Mouse (Mus musculus): ENCODE data around the gene Ago1. TPM values are rescaled to one million over a fixed set of nuclear protein-coding genes. Genes with fewer than 3 reads are reported as not detected.
A peak's percentile ranks its signal among the peaks of the same experiment; 100 is the strongest.

Gene Ago1
- polyA plus RNA-seq, 1 experiment: 6.2 TPM

DNA sequence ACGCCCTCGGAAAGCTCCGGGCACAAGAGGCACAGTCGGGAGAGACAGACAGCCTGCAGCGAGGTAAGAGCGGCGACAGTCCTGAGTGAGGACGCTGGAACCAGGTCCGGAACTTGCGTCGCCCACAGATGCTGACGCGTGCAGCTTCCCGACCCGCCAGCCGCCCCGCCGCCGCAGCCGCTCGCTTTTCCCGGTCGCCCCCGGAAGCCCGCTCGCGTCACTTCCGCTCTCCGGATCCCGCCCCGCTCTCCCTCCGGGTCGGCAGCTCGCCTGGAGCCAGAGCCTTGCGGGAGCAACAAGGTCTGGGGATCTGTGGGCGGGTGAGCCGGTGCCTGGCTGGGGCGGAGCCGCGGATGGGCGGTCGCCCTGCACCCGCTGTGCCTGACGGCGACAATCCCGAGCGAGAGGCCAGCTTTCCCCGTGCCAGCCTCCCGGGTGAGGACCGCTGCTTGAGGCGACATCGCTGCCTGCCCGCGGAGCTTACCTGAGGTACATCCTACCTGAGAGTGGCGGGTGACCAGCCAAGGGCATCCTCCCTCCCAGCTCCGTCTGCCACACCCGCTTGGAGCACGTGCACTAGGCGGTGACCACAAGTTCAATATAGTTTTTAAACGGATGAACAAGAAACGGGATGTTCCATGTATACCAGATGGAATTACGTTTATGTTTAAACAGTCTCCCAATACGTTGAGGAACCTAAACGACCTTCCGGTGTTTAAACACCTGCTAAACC lies 38.9 kb downstream of the Ago1 start, which contains the start of gene Ago3:
Gene Ago3, minus strand, starts transcription at position 210 of the 733 bp plus-strand sequence.
- DNase-seq (ENCODE audit: low read depth, low spot score): peak; percentile 79
- under 1% methylated on average over 64 of the region's 65 CpGs for WGBS

DNA sequence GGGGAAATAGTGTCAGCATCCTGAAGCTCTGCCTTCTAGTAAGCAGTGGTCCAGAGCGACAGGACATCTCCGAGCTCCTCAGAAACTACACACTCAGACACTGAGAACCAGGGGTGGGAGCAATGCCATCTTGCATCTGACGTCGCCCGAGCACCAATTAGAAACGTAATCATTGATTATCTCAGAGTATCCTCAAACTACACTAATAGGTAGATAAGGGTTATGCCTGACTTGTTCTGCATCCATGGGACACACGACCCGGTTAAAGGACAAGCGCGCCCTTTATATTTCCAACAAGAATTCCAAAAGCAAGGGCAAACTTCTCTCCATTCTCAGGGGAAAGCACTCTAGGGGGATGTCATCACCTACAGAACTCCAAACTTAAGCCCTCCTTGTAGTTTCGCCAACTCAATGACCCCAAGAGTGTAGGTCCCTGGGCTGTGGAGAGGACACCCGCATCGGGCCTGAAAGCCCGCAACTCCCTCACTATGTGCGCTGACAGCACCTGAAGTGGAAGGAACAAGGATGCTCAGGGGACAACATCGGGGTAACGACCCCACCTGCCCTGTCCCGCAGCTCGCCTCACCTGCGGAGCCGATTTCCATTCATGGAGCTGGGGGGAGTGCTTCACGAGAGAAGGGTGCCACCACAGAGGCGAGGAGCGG lies 39.6 kb downstream of the Ago1 start:
- 1% methylated on average over 24 of the region's 24 CpGs for WGBS
- no peak for DNase-seq (ENCODE audit: low read depth, low spot score)

DNA sequence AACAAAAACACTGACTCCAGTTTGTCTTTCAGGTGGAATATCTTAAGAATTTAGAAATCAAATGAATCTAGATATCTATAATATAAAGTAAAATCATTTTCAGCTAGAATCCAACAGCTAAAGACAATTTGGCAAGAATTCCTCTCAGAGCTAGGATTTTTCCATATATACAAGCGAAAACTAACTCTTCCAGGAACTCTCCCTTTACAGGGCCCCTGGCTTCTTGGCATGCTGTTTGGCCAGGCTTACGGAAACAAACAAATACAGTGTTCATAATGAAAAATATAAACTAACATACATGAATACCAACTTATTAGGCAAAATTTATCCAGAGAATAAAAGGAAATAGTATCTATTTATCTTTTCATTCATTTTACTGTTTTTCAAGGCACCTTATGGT lies 44.5 kb downstream of the Ago1 start:
- 78% methylated on average over 2 of the region's 2 CpGs for WGBS

DNA sequence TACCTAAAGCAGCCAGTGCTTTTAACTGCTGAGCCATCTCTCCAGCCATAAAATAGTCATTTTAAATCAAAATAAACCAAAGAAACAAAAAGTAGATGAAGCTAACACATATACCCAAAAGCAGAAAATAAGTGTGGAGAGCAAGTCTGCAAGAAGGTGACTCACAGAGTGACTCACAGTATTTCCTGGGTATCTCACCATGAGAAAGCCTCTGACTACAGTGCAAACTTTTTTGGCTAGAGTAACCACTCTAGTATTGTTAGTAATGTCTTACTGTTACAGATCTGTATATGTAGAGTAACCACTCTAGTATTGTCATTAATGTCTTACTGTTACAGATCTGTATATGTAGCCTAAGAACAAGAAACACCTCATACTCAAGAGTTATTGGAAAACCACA lies 52.7 kb downstream of the Ago1 start:
- DNase-seq (ENCODE audit: low read depth, low spot score): no peak

More for the DNA sequence above, 44.5 kb downstream of the Ago1 start:
- DNase-seq (ENCODE audit: low read depth, low spot score): no peak

DNA sequence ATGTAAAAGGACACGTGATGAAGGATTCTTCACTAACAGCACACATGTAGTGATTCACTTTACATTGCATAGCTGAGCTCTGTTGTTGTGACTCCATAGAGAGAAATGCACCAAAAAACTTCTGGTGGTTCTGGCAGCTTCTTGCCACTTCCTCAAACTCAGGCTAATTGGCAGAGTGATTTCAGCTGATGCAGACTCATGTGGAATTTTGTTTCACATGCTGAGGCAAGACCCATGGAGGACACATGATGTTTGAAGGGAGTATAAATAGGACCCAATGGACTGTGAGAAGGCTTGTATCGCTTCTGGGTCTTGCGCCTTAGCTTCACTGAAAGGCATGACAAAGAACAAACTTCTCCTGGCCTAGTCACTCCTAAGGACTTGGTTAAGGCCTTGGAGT lies 55.9 kb downstream of the Ago1 start:
- 89% methylated on average over 3 of the region's 3 CpGs for WGBS

More for the DNA sequence above, 55.9 kb downstream of the Ago1 start:
- no peak for DNase-seq (ENCODE audit: low read depth, low spot score)

Other genes starting within 250 kb of the Ago1 start
- gene Map7d1, start 212.2 kb downstream of the Ago1 start, polyA plus RNA-seq (2012; rRNA removed): 26.5 and 28.4 TPM in 2 replicates
- 42.3 and 44.3 TPM in 2 replicates for gene Trappc3, start 206.3 kb downstream of the Ago1 start, polyA plus RNA-seq (2012; rRNA removed)
- gene Col8a2, start 181.8 kb downstream of the Ago1 start, polyA plus RNA-seq (2012; rRNA removed): 1.9 and 2.3 TPM in 2 replicates
- 24.7 and 27.9 TPM in 2 replicates for gene Adprhl2, start 146.9 kb downstream of the Ago1 start, polyA plus RNA-seq (2012; rRNA removed)
- gene Tekt2, start 142.9 kb downstream of the Ago1 start, polyA plus RNA-seq (2012; rRNA removed): 0.58 and 1.4 TPM in 2 replicates
- gene Ago3, start 39.0 kb downstream of the Ago1 start, polyA plus RNA-seq (2012; rRNA removed): 4.4 and 12.4 TPM in 2 replicates
- 0.62 and 0.77 TPM in 2 replicates for gene Ago4, start 64.9 kb upstream of the Ago1 start, polyA plus RNA-seq (2012; rRNA removed)
- 1.8 and 2.4 TPM in 2 replicates for gene Clspn, start 88.4 kb upstream of the Ago1 start, polyA plus RNA-seq (2012; rRNA removed)
- 3.8 TPM in 2 replicates for gene 5730409E04Rik, start 141.2 kb upstream of the Ago1 start, polyA plus RNA-seq (2012; rRNA removed)
- gene Psmb2, start 209.0 kb upstream of the Ago1 start, polyA plus RNA-seq (2012; rRNA removed): 243 and 268 TPM in 2 replicates

All from large intestine, adult 2 months (tissue).